Mouse (Mus musculus) kidney, adult 2 months (tissue): ENCODE results near the gene Rimbp2. TPM values are rescaled to one million over a fixed set of nuclear protein-coding genes. Genes with fewer than 3 reads are reported as not detected.

Experiments used
- DNase-seq: peaks from one replicate; pipeline ENCODE4 v3.0.0; 2021
- H3K27ac ChIP-seq: fragments of 200-500 bp; 2 replicates; pipeline ENCODE4 v1.5.1; 2012; ENCODE audit warnings: low read depth, low read length, control low read depth, inconsistent platforms; ENCODE audit not compliant: insufficient read depth
- H3K27me3 ChIP-seq: fragments of 200-500 bp; replicated peaks from 2 replicates; pipeline ENCODE4 v1.6.1; 2012; ENCODE audit warnings: mild to moderate bottlenecking, moderate library complexity, low read length, inconsistent platforms; ENCODE audit not compliant: control insufficient read depth, insufficient read depth
- H3K36me3 ChIP-seq: fragments of 200-500 bp; 2 replicates; pipeline ENCODE4 v1.6.1; 2012; ENCODE audit warnings: mild to moderate bottlenecking, moderate library complexity, low read length, inconsistent platforms; ENCODE audit not compliant: control insufficient read depth, insufficient read depth
- H3K4me1 ChIP-seq: fragments of 200-500 bp; 2 replicates; pipeline ENCODE4 v1.6.1; 2011; ENCODE audit warnings: low read length; ENCODE audit not compliant: control insufficient read depth, insufficient read depth
- H3K4me3 ChIP-seq: fragments of 200-500 bp; 2 replicates; pipeline ENCODE4 v1.5.1; 2011; ENCODE audit warnings: mild to moderate bottlenecking, low read depth, low read length, control low read depth; ENCODE audit not compliant: insufficient read depth
- CTCF ChIP-seq: fragments of 200-500 bp; conservative IDR thresholded peaks from 2 replicates; pipeline ENCODE4 v1.5.1; 2011; ENCODE audit warnings: low read depth, mild to moderate bottlenecking, control low read depth, low read length, moderate library complexity, mixed read lengths; ENCODE audit not compliant: insufficient read depth, insufficient read length
- POLR2A ChIP-seq: fragments of 200-500 bp; IDR thresholded peaks from one replicate; pipeline ENCODE4 v1.6.1; 2011; ENCODE audit warnings: low read depth, low read length, control low read depth
- WGBS: fragments of 180-500 bp; shearing (Covaris S2); methylation state at CpG from one replicate; pipeline ENCODE4 v1.1.7; 2018; 5-methylcytosine and 5-hydroxymethylcytosine counted together
- polyA plus RNA-seq: library from polyadenylated mRNA; depleted of rRNA; stranded (reverse); fragments of >200 nt; gene quantifications from 2 replicates; pipeline ENCODE4 v1.2.3, GENCODE M21; 2012

The Rimbp2 gene
- polyA plus RNA-seq, 1 experiment = 0.55 TPM

- TF ChIP-seq POLR2A (no peak), CTCF (no peak)
- Histone ChIP-seq H3K27ac (no peak overlapping the region), H3K27me3 (no peaks in the 10 kb centered on the region), H3K4me1 (no peaks in the 10 kb centered on the region), H3K36me3 (no peaks in the 10 kb centered on the region), H3K4me3 (no peak overlapping the region)
- WGBS = 78% methylated on average over 3 of the region's 3 CpGs
- DNase-seq = no peak
Observed at GRCm38 (mm10) chr5:128822843-128823242, 130.4 kb downstream of the Rimbp2 start.

GRCm38 (mm10) chr5:128819638-128820285 is 133.5 kb downstream of the Rimbp2 start:
- H3K36me3 ChIP-seq = no peaks in the 10 kb centered on the region
- WGBS = 59% methylated on average over 12 of the region's 12 CpGs

GRCm38 (mm10) chr5:128815629-128816028 is 137.7 kb downstream of the Rimbp2 start:
- Histone ChIP-seq H3K27ac (no peak overlapping the region), H3K27me3 (no peaks in the 10 kb centered on the region), H3K4me3 (no peak overlapping the region), H3K4me1 (no peaks in the 10 kb centered on the region), H3K36me3 (no peaks in the 10 kb centered on the region)
- no peak for TF ChIP-seq POLR2A
- no peak for TF ChIP-seq CTCF
- WGBS = 48% methylated on average over 8 of the region's 8 CpGs
- DNase-seq = no peak

More at GRCm38 (mm10) chr5:128819638-128820285, 133.5 kb downstream of the Rimbp2 start:
- DNase-seq = no peak
- Histone ChIP-seq H3K27me3 (no peaks in the 10 kb centered on the region), H3K4me1 (no peaks in the 10 kb centered on the region), H3K27ac (no peak overlapping the region), H3K4me3 (no peak overlapping the region)
- TF ChIP-seq CTCF = no peak
- no peak for TF ChIP-seq POLR2A

GRCm38 (mm10) chr5:128815078-128815477 is 138.2 kb downstream of the Rimbp2 start:
- no peak overlapping the region for H3K27ac ChIP-seq
- no peak overlapping the region for H3K4me3 ChIP-seq
- H3K4me1 ChIP-seq = no peaks in the 10 kb centered on the region
- 74% methylated on average over 6 of the region's 6 CpGs for WGBS
- no peaks in the 10 kb centered on the region for H3K36me3 ChIP-seq
- H3K27me3 ChIP-seq = no peaks in the 10 kb centered on the region
- no peak for DNase-seq
- no peak for TF ChIP-seq CTCF

GRCm38 (mm10) chr5:128813121-128813520 is 140.2 kb downstream of the Rimbp2 start:
- WGBS = 16% methylated on average over 11 of the region's 11 CpGs
- no peaks in the 10 kb centered on the region for H3K4me1 ChIP-seq
- H3K27me3 ChIP-seq = no peaks in the 10 kb centered on the region
- H3K27ac ChIP-seq = no peak overlapping the region
- TF ChIP-seq CTCF = no peak
- no peak for TF ChIP-seq POLR2A
- H3K4me3 ChIP-seq = no peak overlapping the region
- no peak for DNase-seq
- no peaks in the 10 kb centered on the region for H3K36me3 ChIP-seq

GRCm38 (mm10) chr5:128811431-128811830 is 141.9 kb downstream of the Rimbp2 start:
- H3K27me3 ChIP-seq = no peaks in the 10 kb centered on the region
- H3K36me3 ChIP-seq = no peaks in the 10 kb centered on the region
- H3K27ac ChIP-seq = no peak overlapping the region
- H3K4me3 ChIP-seq = no peak overlapping the region
- no peak for DNase-seq
- TF ChIP-seq POLR2A (no peak), CTCF (no peak)
- no peaks in the 10 kb centered on the region for H3K4me1 ChIP-seq
- WGBS = 70% methylated on average over 6 of the region's 6 CpGs

GRCm38 (mm10) chr5:128810006-128810405 is 143.3 kb downstream of the Rimbp2 start:
- Histone ChIP-seq H3K27me3 (no peaks in the 10 kb centered on the region), H3K27ac (no peak overlapping the region), H3K4me1 (no peaks in the 10 kb centered on the region), H3K4me3 (no peak overlapping the region), H3K36me3 (no peaks in the 10 kb centered on the region)
- WGBS = 65% methylated on average over 12 of the region's 12 CpGs
- DNase-seq = no peak
- TF ChIP-seq POLR2A = no peak
- TF ChIP-seq CTCF = no peak

- H3K36me3 ChIP-seq = no peaks in the 10 kb centered on the region
- no peaks in the 10 kb centered on the region for H3K4me1 ChIP-seq
- H3K27ac ChIP-seq = no peak overlapping the region
- 55% methylated on average over 5 of the region's 5 CpGs for WGBS
- no peak for TF ChIP-seq POLR2A
- peak; percentile 42 for TF ChIP-seq CTCF
- H3K4me3 ChIP-seq = no peak overlapping the region
- H3K27me3 ChIP-seq = no peaks in the 10 kb centered on the region
- DNase-seq = peak; percentile 6
Observed at GRCm38 (mm10) chr5:128809406-128809805, 143.9 kb downstream of the Rimbp2 start.
